Mouse (Mus musculus): ENCODE results near the gene Tmem208. TPM values are rescaled to one million over a fixed set of nuclear protein-coding genes. Genes with fewer than 3 reads are reported as not detected.

The Tmem208 gene
- total RNA-seq, 4 experiments from 2014 or later = 20.9 to 24.2 (median 22.9) TPM

GRCm38 (mm10) chr8:105298351-105299252 lies 27.6 kb upstream of the Tmem208 start:
- DNase-seq (ENCODE audit: low spot score in 2 of 2) = no peak

GRCm38 (mm10) chr8:105299962-105300361 lies 26.2 kb upstream of the Tmem208 start:
- DNase-seq (ENCODE audit: low spot score in 2 of 2) = no peak

- no peak for DNase-seq (ENCODE audit: low spot score in 2 of 2)
Measured at GRCm38 (mm10) chr8:105303396-105303795, 22.8 kb upstream of the Tmem208 start.

GRCm38 (mm10) chr8:105303874-105304273 lies 22.3 kb upstream of the Tmem208 start:
- DNase-seq (ENCODE audit: low spot score in 2 of 2) = no peak

- no peak for DNase-seq (ENCODE audit: low spot score in 2 of 2)
Measured at GRCm38 (mm10) chr8:105304325-105305210, 21.6 kb upstream of the Tmem208 start.

- no peak for DNase-seq (ENCODE audit: low spot score in 2 of 2)
Measured at GRCm38 (mm10) chr8:105305211-105306145, 20.7 kb upstream of the Tmem208 start, which contains the start of gene Elmo3. TSS of gene Elmo3 (plus strand) at chr8:105305601.

GRCm38 (mm10) chr8:105306146-105306691 lies 19.9 kb upstream of the Tmem208 start:
- no peak for DNase-seq (ENCODE audit: low spot score in 2 of 2)

GRCm38 (mm10) chr8:105307670-105308069 lies 18.5 kb upstream of the Tmem208 start:
- no peak for DNase-seq (ENCODE audit: low spot score in 2 of 2)

- no peak for DNase-seq (ENCODE audit: low spot score in 2 of 2)
Measured at GRCm38 (mm10) chr8:105308428-105308827, 17.7 kb upstream of the Tmem208 start.

GRCm38 (mm10) chr8:105309142-105309847 lies 16.9 kb upstream of the Tmem208 start:
- DNase-seq (ENCODE audit: low spot score in 2 of 2) = no peak

- DNase-seq (ENCODE audit: low spot score in 2 of 2) = no peak
Measured at GRCm38 (mm10) chr8:105310118-105310517, 16.0 kb upstream of the Tmem208 start.

- DNase-seq (ENCODE audit: low spot score in 2 of 2) = no peak
Measured at GRCm38 (mm10) chr8:105311718-105312117, 14.4 kb upstream of the Tmem208 start.

GRCm38 (mm10) chr8:105312891-105313481 lies 13.2 kb upstream of the Tmem208 start:
- DNase-seq (ENCODE audit: low spot score in 2 of 2) = no peak

- no peak for DNase-seq (ENCODE audit: low spot score in 2 of 2)
Measured at GRCm38 (mm10) chr8:105313622-105314402, 12.3 kb upstream of the Tmem208 start.

- DNase-seq (ENCODE audit: low spot score in 2 of 2) = no peak
Measured at GRCm38 (mm10) chr8:105315073-105315769, 10.9 kb upstream of the Tmem208 start.

- DNase-seq (ENCODE audit: low spot score in 2 of 2) = no peak
Measured at GRCm38 (mm10) chr8:105317941-105318340, 8.2 kb upstream of the Tmem208 start.

GRCm38 (mm10) chr8:105318662-105319190 lies 7.4 kb upstream of the Tmem208 start:
- DNase-seq (ENCODE audit: low spot score in 2 of 2) = no peak

- DNase-seq (ENCODE audit: low spot score in 2 of 2) = no peak
Measured at GRCm38 (mm10) chr8:105323183-105323582, 3.0 kb upstream of the Tmem208 start.
